Mouse (Mus musculus): ENCODE results near the gene Nbea.

DNA sequence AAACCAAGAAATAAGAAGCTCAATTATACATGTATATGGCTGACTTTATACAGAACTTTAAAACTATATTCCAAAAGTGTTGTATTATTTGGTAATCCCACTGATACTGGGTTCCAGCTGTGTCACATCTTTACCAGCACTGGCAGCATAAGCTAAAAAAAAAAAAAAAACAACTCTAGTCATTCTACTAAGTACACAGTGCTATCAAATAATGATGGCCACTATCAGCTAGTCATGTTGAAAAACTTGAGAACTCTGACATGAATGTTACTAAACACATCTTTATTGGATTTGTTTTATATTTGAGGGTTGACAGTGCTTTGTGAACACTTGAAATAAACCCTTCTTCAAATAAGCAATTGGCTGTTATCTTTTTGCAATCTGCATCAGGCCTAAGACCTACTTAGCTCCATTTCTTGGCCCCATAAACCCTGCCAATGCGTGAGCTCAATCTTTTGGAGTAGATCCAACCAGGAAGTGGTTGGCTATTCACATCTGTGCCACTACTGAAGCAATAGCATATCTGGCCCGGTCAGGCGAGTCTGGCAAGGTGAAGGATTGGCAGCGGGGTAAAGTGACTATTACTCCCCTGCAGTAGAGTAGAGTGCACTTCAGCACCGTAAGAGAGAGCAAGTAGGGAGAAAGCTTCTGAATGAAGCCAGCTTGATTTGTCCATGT lies 137.7 kb downstream of the Nbea start:
- TF ChIP-seq CTCF (IDR thresholded peaks at IDR 0.05; ENCODE audit: control insufficient read depth, insufficient read depth, low read length) (no peak), POLR2A (IDR thresholded peaks at IDR 0.05; ENCODE audit: borderline replicate concordance, control insufficient read depth, low read depth, low read length) (no peak)

Data from bone marrow, adult 2 months (tissue).